Comparison of ENCODE assay signal across 9 mouse cellular contexts in the genomic region with DNA sequence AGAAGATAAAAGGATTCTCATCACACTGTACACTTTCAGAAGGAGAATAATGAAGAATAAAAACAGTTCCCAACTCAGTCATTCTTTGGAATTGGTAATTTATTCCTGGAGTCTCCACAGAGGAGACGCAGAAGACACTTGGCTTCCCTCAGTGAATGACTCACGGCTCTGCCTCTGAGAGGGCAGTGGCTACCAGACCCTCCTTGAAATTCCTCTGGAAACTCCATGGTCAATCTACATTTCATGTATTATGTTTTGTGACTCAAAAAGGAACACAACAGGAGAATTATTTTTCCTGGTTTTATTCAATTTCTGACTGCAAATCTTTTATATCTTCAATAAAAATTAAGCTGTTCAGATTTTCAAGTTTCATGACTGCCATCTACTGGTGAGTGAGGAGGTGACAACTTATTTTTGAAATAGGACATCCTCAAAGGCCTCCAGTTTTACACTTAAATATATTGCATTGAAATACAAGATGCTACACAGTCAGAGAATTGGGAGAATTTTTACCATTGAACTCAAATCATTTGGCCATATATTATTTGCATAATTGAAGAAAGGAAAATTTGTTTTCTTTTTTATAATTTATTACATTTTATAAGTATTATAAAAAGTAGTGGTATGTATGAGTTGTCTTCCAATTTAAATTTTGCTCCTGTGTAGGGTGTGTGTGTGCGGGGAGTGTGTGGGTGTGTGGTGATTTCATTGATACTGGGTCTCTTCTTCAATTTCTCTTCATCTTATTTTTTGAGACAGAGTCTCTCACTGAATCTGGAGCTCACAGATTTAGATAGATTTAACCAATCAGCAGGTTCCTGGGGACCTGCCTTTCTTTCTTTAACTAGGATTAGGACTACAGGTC.
DNase-seq lines count a peak whose midpoint lies in the region; ATAC-seq and TF ChIP-seq lines count a peak whose summit lies in the region.
"Had no signal": no experiment of that assay in that cellular context is flagged by ENCODE, and none has a peak within 500 bp of the region (broad histone marks: within the 10 kb centered on the region; RNA-seq: fewer than 3 reads in every experiment).

No protein-coding gene starts in this region.

- H3K9ac ChIP-seq in liver, adult 2 months (ENCODE audit: low read depth, low read length): no peak overlapping the region
- no peak overlapping the region for H3K9ac ChIP-seq in liver, embryonic 11.5 days (ENCODE audit: low read depth, low read length)
- H3K9ac ChIP-seq in embryonic facial prominence, embryonic 14.5 days (ENCODE audit: low read depth, low read length): no peak overlapping the region
- no peak overlapping the region for H3K9ac ChIP-seq in neural tube, embryonic 12.5 days
- H3K9ac ChIP-seq: lung, embryonic 15.5 days had no signal

- H3K36me3 ChIP-seq in liver, adult 2 months (ENCODE audit: control insufficient read depth, insufficient read depth, low read length): no peaks in the 10 kb centered on the region
- H3K36me3 ChIP-seq in liver, embryonic 11.5 days (ENCODE audit: control insufficient read depth, insufficient read depth, low read length): no peaks in the 10 kb centered on the region
- H3K36me3 ChIP-seq in embryonic facial prominence, embryonic 14.5 days (ENCODE audit: control insufficient read depth, insufficient read depth, low read length): no peaks in the 10 kb centered on the region
- no peaks in the 10 kb centered on the region for H3K36me3 ChIP-seq in neural tube, embryonic 12.5 days
- H3K36me3 ChIP-seq: lung, embryonic 15.5 days had no signal

- H3K4me2 ChIP-seq in liver, embryonic 11.5 days: no peak overlapping the region
- no peak overlapping the region for H3K4me2 ChIP-seq in embryonic facial prominence, embryonic 14.5 days (ENCODE audit: low read depth, low read length)
- H3K4me2 ChIP-seq in neural tube, embryonic 12.5 days (replicated peaks): no peak overlapping the region
- H3K4me2 ChIP-seq: lung, embryonic 15.5 days had no signal

- no peaks in the 10 kb centered on the region for H3K27me3 ChIP-seq in liver, adult 2 months (ENCODE audit: control insufficient read depth, insufficient read depth, low read length)
- no peaks in the 10 kb centered on the region for H3K27me3 ChIP-seq in liver, embryonic 11.5 days (replicated peaks; ENCODE audit: control insufficient read depth, insufficient read depth, low read length)
- no peaks in the 10 kb centered on the region for H3K27me3 ChIP-seq in embryonic facial prominence, embryonic 14.5 days (replicated peaks; ENCODE audit: control insufficient read depth, insufficient read depth, low read length)
- H3K27me3 ChIP-seq in neural tube, embryonic 12.5 days (replicated peaks): no peaks in the 10 kb centered on the region
- H3K27me3 ChIP-seq: lung, embryonic 15.5 days had no signal

- no peak for TF ChIP-seq POLR2A in liver, adult 2 months (IDR thresholded peaks at IDR 0.05; ENCODE audit: extremely low read depth, insufficient read depth, low read length)

- no peaks in the 10 kb centered on the region for H3K9me3 ChIP-seq in liver, embryonic 11.5 days (ENCODE audit: control insufficient read depth, low read length)
- H3K9me3 ChIP-seq in embryonic facial prominence, embryonic 14.5 days (ENCODE audit: control insufficient read depth, low read length): no peaks in the 10 kb centered on the region
- H3K9me3 ChIP-seq in neural tube, embryonic 12.5 days: no peaks in the 10 kb centered on the region
- H3K9me3 ChIP-seq: lung, embryonic 15.5 days had no signal

- H3K79me2 ChIP-seq in liver, adult 2 months (ENCODE audit: control insufficient read depth, insufficient read depth, low read length): no peaks in the 10 kb centered on the region

- no peak for ATAC-seq in liver, embryonic 11.5 days (replicated peaks; ENCODE audit: low FRiP score)
- ATAC-seq in embryonic facial prominence, embryonic 14.5 days (ENCODE audit: low read depth): 0 out of 2 replicates have a peak, but pooled peaks have one; percentile 37
- ATAC-seq in neural tube, embryonic 12.5 days (ENCODE audit: low FRiP score, low read depth): 0 out of 2 replicates have a peak, but pooled peaks have one; percentile 53

- TF ChIP-seq CTCF in liver, adult 2 months (IDR thresholded peaks at IDR 0.05; ENCODE audit: low read depth, low read length): peak; percentile 52

- WGBS in liver, adult 2 months: 77% methylated on average over 3 of the region's 3 CpGs
- WGBS in liver, embryonic 11.5 days: 67% methylated on average over 3 of the region's 3 CpGs
- whole genome bisulfite sequencing in embryonic facial prominence, embryonic 14.5 days: 61% methylated on average over 3 of the region's 3 CpGs
- WGBS in neural tube, embryonic 12.5 days: 62% methylated on average over 3 of the region's 3 CpGs

- H3K27ac ChIP-seq in liver, adult 2 months (replicated peaks; ENCODE audit: insufficient read depth, low read depth, low read length): no peak overlapping the region
- no peak overlapping the region for H3K27ac ChIP-seq in liver, embryonic 11.5 days (ENCODE audit: low read depth, low read length)
- H3K27ac ChIP-seq in embryonic facial prominence, embryonic 14.5 days (replicated peaks; ENCODE audit: low read depth, low read length): no peak overlapping the region
- no peak overlapping the region for H3K27ac ChIP-seq in neural tube, embryonic 12.5 days
- H3K27ac ChIP-seq: lung, embryonic 15.5 days had no signal

- no peak overlapping the region for H3K4me3 ChIP-seq in liver, adult 2 months (ENCODE audit: insufficient read depth, low read depth, low read length)
- no peak overlapping the region for H3K4me3 ChIP-seq in liver, embryonic 11.5 days (ENCODE audit: low read depth, low read length)
- no peak overlapping the region for H3K4me3 ChIP-seq in embryonic facial prominence, embryonic 14.5 days (ENCODE audit: low read depth, low read length)
- no peak overlapping the region for H3K4me3 ChIP-seq in neural tube, embryonic 12.5 days
- H3K4me3 ChIP-seq: lung, embryonic 15.5 days had no signal

- H3K4me1 ChIP-seq in liver, adult 2 months (ENCODE audit: control insufficient read depth, insufficient read depth, low read length): no peaks in the 10 kb centered on the region
- H3K4me1 ChIP-seq in liver, embryonic 11.5 days (replicated peaks; ENCODE audit: control insufficient read depth, insufficient read depth, low read length): no peaks in the 10 kb centered on the region
- H3K4me1 ChIP-seq in embryonic facial prominence, embryonic 14.5 days (ENCODE audit: control insufficient read depth, insufficient read depth, low read length): no peaks in the 10 kb centered on the region
- no peaks in the 10 kb centered on the region for H3K4me1 ChIP-seq in neural tube, embryonic 12.5 days
- H3K4me1 ChIP-seq: lung, embryonic 15.5 days had no signal

- DNase-seq in cerebellum, adult 18-20 months: peak; percentile 15 to 36
- DNase-seq in cerebellum, adult 11 months: no peak
- DNase-seq in liver, adult 2 months (ENCODE audit: extremely low read depth, low read depth, low spot score): peak; percentile 31
- no peak for DNase-seq in liver, embryonic 11.5 days (ENCODE audit: low spot score)
- DNase-seq in embryonic facial prominence, embryonic 14.5 days (ENCODE audit: low spot score): peak; percentile 59
- no peak for DNase-seq in thymus, postnatal 14 days
- no peak for DNase-seq in thymus, postnatal 36 days

Comparison
In these comparisons a context has a peak if more than half of its experiments do, and no peak if none do; other contexts are left out.
1. DNase-seq: peak in cerebellum, adult 18-20 months (2 of 2), liver, adult 2 months (single experiment) and embryonic facial prominence, embryonic 14.5 days (single experiment); none in cerebellum, adult 11 months (single experiment), liver, embryonic 11.5 days (single experiment), thymus, postnatal 14 days (single experiment) and thymus, postnatal 36 days (0 of 2).